Mouse (Mus musculus) limb, embryonic 11.5 days (tissue): ENCODE results near the gene Mtmr3. TPM values are rescaled to one million over a fixed set of nuclear protein-coding genes. Genes with fewer than 3 reads are reported as not detected.

Experiments
- ATAC-seq: fragments of 200-750 bp; cut with Nextera tagmentation; 2 replicates; pipeline ENCODE4 v1.8.0; 2017; ENCODE audit warnings: low read depth; ENCODE audit not compliant: insufficient number of reproducible peaks, low FRiP score, low TSS enrichment
- DNase-seq: peaks from one replicate; pipeline ENCODE4 v3.0.0-alpha.2; 2015; ENCODE audit warnings: low spot score
- H3K27ac ChIP-seq: fragments of 300-500 bp; sonication (generic); replicated peaks from 2 replicates; pipeline ENCODE4 v1.5.1; 2014; ENCODE audit warnings: low read depth, mild to moderate bottlenecking, low read length
- H3K27me3 ChIP-seq: fragments of 300-500 bp; sonication (generic); 2 replicates; pipeline ENCODE4 v1.6.1; 2014; ENCODE audit warnings: mild to moderate bottlenecking, low read length, mixed read lengths; ENCODE audit not compliant: control insufficient read depth, insufficient read depth
- H3K36me3 ChIP-seq: fragments of 300-500 bp; sonication (generic); 2 replicates; pipeline ENCODE4 v1.6.1; 2014; ENCODE audit warnings: mild to moderate bottlenecking, low read length, moderate library complexity, mixed read lengths; ENCODE audit not compliant: control insufficient read depth, insufficient read depth
- H3K4me1 ChIP-seq: fragments of 300-500 bp; sonication (generic); 2 replicates; pipeline ENCODE4 v1.6.1; 2014; ENCODE audit warnings: low read length, mixed read lengths; ENCODE audit not compliant: control insufficient read depth, insufficient read depth
- H3K4me2 ChIP-seq: fragments of 300-500 bp; sonication (generic); 2 replicates; pipeline ENCODE4 v1.6.1; 2014; ENCODE audit warnings: low read depth, mild to moderate bottlenecking, moderate library complexity; ENCODE audit not compliant: severe bottlenecking
- H3K4me3 ChIP-seq: fragments of 300-500 bp; sonication (generic); 2 replicates; pipeline ENCODE4 v1.5.1; 2014; ENCODE audit warnings: low read depth, low read length
- H3K9ac ChIP-seq: fragments of 300-500 bp; sonication (generic); 2 replicates; pipeline ENCODE4 v1.6.1; 2014; ENCODE audit warnings: mild to moderate bottlenecking, low read length
- H3K9me3 ChIP-seq: fragments of 300-500 bp; sonication (generic); 2 replicates; pipeline ENCODE4 v1.6.1; 2016; ENCODE audit warnings: low read length; ENCODE audit not compliant: control insufficient read depth
- WGBS: fragments of 180-500 bp; shearing (Covaris S2); extraction: QIAGEN DNeasy Blood & Tissue Kit; methylation state at CpG from one replicate; pipeline ENCODE4 v1.1.7; 2014; 5-methylcytosine and 5-hydroxymethylcytosine counted together
- polyA plus RNA-seq: library from polyadenylated mRNA; unstranded; fragments of >200 nt; fragmentation: Nextera tagmentation; extraction: Ambion mirVana; gene quantifications from 2 replicates; pipeline ENCODE4 v1.2.1, GENCODE M21; 2014

Mtmr3 gene
- polyA plus RNA-seq, 1 experiment from 2014 or later, result 26.2 TPM

DNA sequence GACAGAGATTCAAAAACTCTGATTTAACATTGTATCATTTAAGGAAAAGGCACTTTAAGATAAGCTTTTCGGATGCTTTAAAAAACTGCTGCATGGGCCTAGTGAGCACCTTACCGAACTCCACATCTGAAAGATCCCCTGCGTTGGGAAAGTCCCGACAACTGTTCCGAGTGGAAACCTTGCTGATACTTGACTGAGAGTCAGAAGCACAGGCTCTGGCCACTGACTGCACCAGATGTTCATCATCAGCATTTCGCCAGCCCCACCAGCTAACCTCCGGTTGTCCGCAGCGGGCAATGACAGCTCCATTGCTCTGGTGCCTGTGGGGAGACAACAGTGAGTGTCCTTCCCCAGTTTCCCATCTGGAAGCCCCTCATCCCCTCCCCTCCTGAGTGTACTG lies 95.9 kb downstream of the Mtmr3 start:
- Histone ChIP-seq H3K36me3 (peaks cover 16% of the 10 kb centered on the region), H3K9me3 (no peaks in the 10 kb centered on the region), H3K9ac (no peak overlapping the region), H3K4me2 (no peak overlapping the region), H3K4me1 (no peaks in the 10 kb centered on the region), H3K4me3 (no peak overlapping the region), H3K27me3 (no peaks in the 10 kb centered on the region), H3K27ac (no peak overlapping the region)
- DNase-seq (no peak), ATAC-seq (no peak)
- whole genome bisulfite sequencing, result 93% methylated on average over 9 of the region's 9 CpGs

DNA sequence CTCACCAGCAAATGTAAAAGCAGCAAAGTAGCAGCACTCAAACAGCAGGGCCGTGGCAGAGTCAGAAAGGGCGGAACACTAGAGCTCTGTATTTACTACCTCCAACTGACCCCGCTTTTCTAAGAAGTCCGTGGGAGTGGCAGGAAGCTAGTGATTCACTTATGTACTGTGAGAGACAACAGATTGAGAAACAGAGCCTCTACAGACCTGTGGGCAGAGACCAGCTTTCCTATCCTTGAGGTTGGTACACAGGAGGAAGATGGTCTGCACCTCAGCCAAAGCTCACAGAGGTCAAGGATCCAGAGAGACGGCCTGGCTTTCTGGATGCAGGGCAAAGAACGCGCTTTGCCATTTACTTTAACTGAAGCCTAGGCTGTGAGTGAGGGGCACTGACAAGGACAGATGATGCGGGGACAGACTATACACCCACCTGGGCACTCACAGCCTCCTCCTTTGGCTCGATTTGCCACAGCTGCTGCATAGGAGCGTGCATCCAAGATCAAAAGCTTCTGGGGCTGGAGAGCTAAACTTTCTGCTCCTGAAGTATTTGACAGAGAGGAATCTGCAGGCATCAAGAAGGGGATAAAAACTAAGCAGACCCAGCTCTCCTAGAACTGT lies 97.1 kb downstream of the Mtmr3 start:
- WGBS, result 87% methylated on average over 10 of the region's 10 CpGs
- no peaks in the 10 kb centered on the region for H3K27me3 ChIP-seq
- H3K36me3 ChIP-seq, result peaks cover 14% of the 10 kb centered on the region
- H3K4me2 ChIP-seq, result no peak overlapping the region
- H3K4me1 ChIP-seq, result no peaks in the 10 kb centered on the region
- H3K9ac ChIP-seq, result no peak overlapping the region
- H3K27ac ChIP-seq, result no peak overlapping the region
- H3K4me3 ChIP-seq, result no peak overlapping the region
- no peaks in the 10 kb centered on the region for H3K9me3 ChIP-seq
- DNase-seq (no peak), ATAC-seq (no peak)

DNA sequence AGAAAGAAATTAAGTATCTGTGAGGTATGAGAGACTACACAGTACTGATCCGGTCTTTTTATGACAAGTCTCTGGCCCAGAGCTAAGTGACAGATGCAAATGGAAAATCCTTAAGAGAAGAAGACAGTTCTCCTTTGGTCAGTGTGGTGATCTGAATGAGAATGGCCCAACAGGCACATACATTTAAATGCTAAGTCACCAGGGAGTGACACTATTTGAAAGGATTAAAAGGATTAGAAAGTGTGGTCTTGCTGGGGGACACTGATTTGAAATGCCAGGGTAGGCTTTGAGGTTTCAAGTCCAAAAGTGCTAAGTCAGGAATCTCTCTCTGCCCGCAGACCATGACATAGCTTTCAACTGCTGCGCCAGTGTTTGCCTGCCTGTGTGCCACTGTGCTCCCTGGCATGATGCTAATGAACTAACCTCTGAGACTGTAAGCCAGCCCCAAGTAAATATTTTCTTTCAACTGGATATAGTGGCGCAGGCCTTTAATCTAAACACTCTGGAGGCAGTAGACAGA lies 99.6 kb downstream of the Mtmr3 start:
- no peak overlapping the region for H3K9ac ChIP-seq
- 89% methylated on average over 4 of the region's 4 CpGs for WGBS
- no peaks in the 10 kb centered on the region for H3K9me3 ChIP-seq
- no peaks in the 10 kb centered on the region for H3K4me1 ChIP-seq
- peaks cover 21% of the 10 kb centered on the region for H3K36me3 ChIP-seq
- DNase-seq, result no peak
- H3K27ac ChIP-seq, result no peak overlapping the region
- no peak overlapping the region for H3K4me2 ChIP-seq
- H3K27me3 ChIP-seq, result no peaks in the 10 kb centered on the region
- ATAC-seq, result no peak
- H3K4me3 ChIP-seq, result no peak overlapping the region

DNA sequence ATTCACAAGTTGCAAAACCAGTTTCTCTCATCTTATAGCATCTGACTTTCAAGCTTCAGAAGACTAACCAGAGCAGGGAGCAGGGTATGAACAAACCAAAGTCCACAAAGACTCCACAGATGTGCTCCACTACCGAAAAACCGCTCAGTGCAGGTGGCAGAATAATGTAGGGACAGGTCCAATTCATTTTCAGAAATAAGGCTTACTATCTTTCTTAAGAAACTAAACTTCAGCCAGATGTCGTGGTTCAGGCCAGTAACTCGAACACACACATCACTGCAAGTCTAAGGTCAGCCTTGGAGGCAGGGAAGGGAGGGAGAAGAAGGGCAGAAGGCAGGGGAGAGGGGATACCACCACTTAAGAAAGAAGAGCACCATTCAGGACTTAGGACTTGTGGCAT lies 105.5 kb downstream of the Mtmr3 start:
- no peak overlapping the region for H3K27ac ChIP-seq
- ATAC-seq (no peak), DNase-seq (no peak)
- no peaks in the 10 kb centered on the region for H3K4me1 ChIP-seq
- H3K4me3 ChIP-seq, result no peak overlapping the region
- no peaks in the 10 kb centered on the region for H3K9me3 ChIP-seq
- no peak overlapping the region for H3K9ac ChIP-seq
- WGBS, result 96% methylated on average over 4 of the region's 4 CpGs
- no peak overlapping the region for H3K4me2 ChIP-seq
- peaks cover 47% of the 10 kb centered on the region for H3K36me3 ChIP-seq
- no peaks in the 10 kb centered on the region for H3K27me3 ChIP-seq

DNA sequence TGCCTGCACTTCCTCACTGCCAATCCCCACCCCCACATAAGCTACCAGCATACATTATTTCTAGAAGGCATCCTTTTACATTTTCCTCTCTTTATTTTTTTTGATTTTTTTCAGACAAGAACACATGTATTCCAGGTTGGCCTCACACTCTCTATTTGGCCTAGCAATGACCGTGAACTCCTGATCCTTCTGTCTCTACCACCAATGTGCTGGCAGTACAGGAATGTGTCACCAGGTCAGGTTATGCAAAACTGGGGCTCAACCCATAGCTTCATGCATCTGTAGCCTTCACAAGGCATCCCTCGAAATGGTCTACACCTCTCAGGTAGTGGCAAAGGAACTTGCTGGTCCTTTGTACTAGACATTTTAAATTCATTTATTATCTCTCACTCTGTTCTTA lies 105.9 kb downstream of the Mtmr3 start:
- Histone ChIP-seq H3K4me1 (no peaks in the 10 kb centered on the region), H3K9ac (no peak overlapping the region), H3K4me3 (no peak overlapping the region), H3K27me3 (no peaks in the 10 kb centered on the region), H3K4me2 (no peak overlapping the region), H3K9me3 (no peaks in the 10 kb centered on the region), H3K36me3 (peaks cover 47% of the 10 kb centered on the region), H3K27ac (no peak overlapping the region)
- DNase-seq (no peak), ATAC-seq (no peak)
- WGBS, result 98% methylated on average over 2 of the region's 2 CpGs

DNA sequence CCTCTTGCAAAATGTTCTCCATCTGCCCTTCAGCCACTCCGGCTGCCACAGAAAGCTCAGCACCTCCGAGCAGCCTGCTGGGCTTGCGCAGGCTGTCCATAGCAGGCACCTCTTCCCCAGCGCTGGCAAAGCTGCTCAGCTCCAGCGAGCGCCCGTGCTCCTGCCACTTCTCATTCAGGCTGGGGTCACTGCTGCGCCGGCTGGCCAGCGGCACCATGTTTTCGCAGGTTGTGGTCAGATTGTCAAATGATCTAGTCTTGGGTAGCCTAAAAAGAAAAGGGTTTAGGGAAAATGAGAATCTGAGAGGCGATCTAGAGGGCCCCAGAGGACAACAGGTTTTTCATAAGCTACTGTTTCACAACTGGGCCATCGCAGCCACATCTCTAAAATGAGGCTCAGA lies 106.3 kb downstream of the Mtmr3 start:
- Histone ChIP-seq H3K9ac (no peak overlapping the region), H3K27ac (no peak overlapping the region), H3K36me3 (peaks cover 47% of the 10 kb centered on the region), H3K4me3 (no peak overlapping the region), H3K4me1 (no peaks in the 10 kb centered on the region), H3K4me2 (no peak overlapping the region), H3K9me3 (no peaks in the 10 kb centered on the region), H3K27me3 (no peaks in the 10 kb centered on the region)
- DNase-seq (no peak), ATAC-seq (no peak)
- WGBS, result 96% methylated on average over 13 of the region's 13 CpGs

DNA sequence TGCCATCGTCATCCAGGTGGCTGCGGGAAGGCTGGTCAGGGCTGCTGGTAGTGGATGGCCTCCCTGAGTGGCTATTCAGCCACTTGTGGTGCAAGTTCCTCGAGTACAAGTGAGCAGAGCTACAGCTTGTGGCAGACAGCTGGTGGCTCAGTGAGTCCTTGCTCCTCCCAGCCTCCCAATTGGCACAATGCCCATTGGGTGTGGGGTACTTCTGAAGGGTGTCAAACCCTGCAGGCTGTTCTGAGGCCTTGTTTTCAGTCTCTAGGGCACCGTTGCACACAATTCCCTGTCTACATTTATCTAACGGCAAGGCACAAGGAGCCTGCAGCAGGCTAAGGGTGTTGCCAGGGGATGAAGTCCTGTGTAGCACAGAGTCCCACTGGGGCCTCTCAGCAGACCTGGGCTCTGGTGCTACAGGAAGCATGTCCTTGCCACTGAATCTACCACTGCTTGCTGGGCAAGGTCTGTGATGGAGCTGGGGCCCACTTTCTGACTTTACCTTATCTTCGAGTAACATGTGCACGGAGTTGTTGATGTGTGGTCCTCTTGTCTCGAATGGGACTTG lies 107.2 kb downstream of the Mtmr3 start:
- Histone ChIP-seq H3K9ac (no peak overlapping the region), H3K36me3 (peaks cover 52% of the 10 kb centered on the region), H3K27ac (no peak overlapping the region), H3K4me1 (no peaks in the 10 kb centered on the region), H3K4me3 (no peak overlapping the region), H3K4me2 (no peak overlapping the region), H3K27me3 (no peaks in the 10 kb centered on the region), H3K9me3 (no peaks in the 10 kb centered on the region)
- ATAC-seq, result no peak
- WGBS, result 97% methylated on average over 8 of the region's 8 CpGs
- no peak for DNase-seq

DNA sequence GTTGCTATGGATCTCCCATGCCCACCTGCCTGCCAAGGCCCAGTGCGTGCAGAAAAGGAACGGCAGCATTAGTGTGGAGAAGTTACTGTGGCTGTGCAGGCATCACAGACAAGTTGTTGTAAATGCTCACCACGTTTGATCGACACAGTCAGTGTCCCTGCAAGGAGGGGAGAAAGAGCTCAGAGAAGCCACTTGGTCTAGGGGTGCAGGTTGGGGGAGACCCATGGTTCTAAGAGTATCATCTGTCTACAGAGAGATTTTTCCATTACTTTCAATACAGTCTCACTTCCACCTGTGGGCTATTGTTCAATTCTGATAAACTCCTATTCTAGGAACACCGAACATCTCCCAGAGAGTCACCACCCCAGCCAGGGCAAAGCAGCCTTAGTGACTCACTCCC lies 110.1 kb downstream of the Mtmr3 start:
- Histone ChIP-seq H3K4me3 (no peak overlapping the region), H3K36me3 (peaks cover 48% of the 10 kb centered on the region), H3K9me3 (no peaks in the 10 kb centered on the region), H3K4me2 (no peak overlapping the region), H3K9ac (no peak overlapping the region), H3K4me1 (no peaks in the 10 kb centered on the region), H3K27ac (no peak overlapping the region), H3K27me3 (no peaks in the 10 kb centered on the region)
- 91% methylated on average over 5 of the region's 5 CpGs for WGBS
- DNase-seq (no peak), ATAC-seq (no peak)

DNA sequence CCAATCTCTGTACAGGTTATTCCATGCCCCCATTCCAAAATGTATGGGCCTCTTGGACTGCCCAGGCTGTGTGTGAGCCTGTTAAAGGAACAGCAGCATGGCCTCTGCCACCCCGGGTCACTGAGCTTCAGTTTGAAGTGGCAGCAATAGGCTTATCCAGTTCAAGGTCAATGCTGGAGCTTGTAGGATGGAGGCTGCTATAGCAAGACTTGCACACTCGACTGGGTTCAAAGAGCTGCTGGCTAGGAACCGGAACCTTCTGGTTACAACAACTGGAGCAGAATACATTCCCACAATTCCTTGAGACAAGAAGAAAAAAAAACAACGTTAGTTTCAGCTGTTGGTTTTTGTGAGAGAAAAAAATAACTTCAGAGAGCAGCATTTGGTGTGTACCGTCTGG lies 112.0 kb downstream of the Mtmr3 start:
- no peaks in the 10 kb centered on the region for H3K27me3 ChIP-seq
- ATAC-seq, result no peak
- DNase-seq, result no peak
- H3K4me3 ChIP-seq, result no peak overlapping the region
- H3K4me2 ChIP-seq, result no peak overlapping the region
- no peaks in the 10 kb centered on the region for H3K4me1 ChIP-seq
- H3K36me3 ChIP-seq, result peaks cover 40% of the 10 kb centered on the region
- no peak overlapping the region for H3K9ac ChIP-seq
- H3K27ac ChIP-seq, result no peak overlapping the region
- 91% methylated on average over 5 of the region's 5 CpGs for WGBS
- no peaks in the 10 kb centered on the region for H3K9me3 ChIP-seq
